ENCODE assay signal across 8 mouse cellular contexts in genomic region chr12:109449421-109450411, GRCm38 (mm10). TPM values are rescaled to one million over a fixed set of nuclear protein-coding genes. Genes with fewer than 3 reads are reported as not detected.
DNase-seq lines count a peak whose midpoint lies in the region; ATAC-seq and TF ChIP-seq lines count a peak whose summit lies in the region.

No protein-coding gene starts in this region.

- H3K4me3 ChIP-seq in heart, embryonic 10.5 days, result peak overlapping the region; percentile 60
- no peak overlapping the region for H3K4me3 ChIP-seq in heart, adult 2 months
- H3K4me3 ChIP-seq in hindbrain, embryonic 13.5 days, result peak overlapping the region; percentile 32
- peak overlapping the region; percentile 9; the same call in 1 of the 2 replicates for H3K4me3 ChIP-seq in midbrain, embryonic 11.5 days (ENCODE audit: low read depth, low read length)

- H3K9me3 ChIP-seq in heart, embryonic 10.5 days, result no peaks in the 10 kb centered on the region
- no peaks in the 10 kb centered on the region for H3K9me3 ChIP-seq in hindbrain, embryonic 13.5 days
- H3K9me3 ChIP-seq in midbrain, embryonic 11.5 days (ENCODE audit: control insufficient read depth, low read length), result no peaks in the 10 kb centered on the region

- peak overlapping the region; percentile 82 for H3K27ac ChIP-seq in heart, embryonic 10.5 days
- no peak overlapping the region for H3K27ac ChIP-seq in heart, adult 2 months
- peak overlapping the region; percentile 53; the same call in 1 of the 2 replicates for H3K27ac ChIP-seq in hindbrain, embryonic 13.5 days
- peak overlapping the region; percentile 20 for H3K27ac ChIP-seq in midbrain, embryonic 11.5 days (ENCODE audit: low read depth, low read length)

- H3K27me3 ChIP-seq in heart, embryonic 10.5 days (ENCODE audit: insufficient read depth, poor library complexity, severe bottlenecking), result peaks cover 82% of the 10 kb centered on the region
- peaks cover 16% of the 10 kb centered on the region for H3K27me3 ChIP-seq in heart, adult 2 months (ENCODE audit: control insufficient read depth, insufficient read depth, low read length)
- peaks cover 89% of the 10 kb centered on the region for H3K27me3 ChIP-seq in hindbrain, embryonic 13.5 days
- H3K27me3 ChIP-seq in midbrain, embryonic 11.5 days (ENCODE audit: control insufficient read depth, insufficient read depth, low read length), result peaks cover 73% of the 10 kb centered on the region

- no peak overlapping the region for H3K9ac ChIP-seq in heart, adult 2 months (ENCODE audit: low read depth, low read length)
- H3K9ac ChIP-seq in hindbrain, embryonic 13.5 days, result peak overlapping the region; percentile 65
- H3K9ac ChIP-seq in midbrain, embryonic 11.5 days (ENCODE audit: low read length), result peak overlapping the region; percentile 4; the same call in 1 of the 2 replicates

- no peak for TF ChIP-seq EP300 in heart, adult 2 months (IDR thresholded peaks at IDR 0.05; ENCODE audit: insufficient read depth, low read depth, low read length)

- no peak for DNase-seq in heart, embryonic 10.5 days (ENCODE audit: low spot score)
- DNase-seq in heart, adult 2 months, result no peak
- DNase-seq in adipocyte (ENCODE audit: low spot score), result peak; percentile 11
- DNase-seq in midbrain, embryonic 11.5 days (ENCODE audit: low spot score, missing footprints), result peak; percentile 96
- no peak for DNase-seq in B cell, adult 2 months
- no peak for DNase-seq in left cerebral cortex, adult 11 months (ENCODE audit: low spot score)

- no peak for TF ChIP-seq POLR2A in heart, adult 2 months (IDR thresholded peaks at IDR 0.05; ENCODE audit: insufficient read depth, low read depth, low read length)

- H3K4me1 ChIP-seq in heart, embryonic 10.5 days, result peaks cover 55% of the 10 kb centered on the region
- no peaks in the 10 kb centered on the region for H3K4me1 ChIP-seq in heart, adult 2 months (ENCODE audit: control insufficient read depth, insufficient read depth, low read length)
- peaks cover 59% of the 10 kb centered on the region for H3K4me1 ChIP-seq in hindbrain, embryonic 13.5 days (replicated peaks)
- peaks cover 53% of the 10 kb centered on the region for H3K4me1 ChIP-seq in midbrain, embryonic 11.5 days (ENCODE audit: control insufficient read depth, insufficient read depth, low read length)

- intact Hi-C loops in heart, adult 2 months (cut with DNase I), result no loop called here

- no peaks in the 10 kb centered on the region for H3K36me3 ChIP-seq in heart, embryonic 10.5 days
- H3K36me3 ChIP-seq in heart, adult 2 months (ENCODE audit: control insufficient read depth, insufficient read depth, low read length), result no peaks in the 10 kb centered on the region
- H3K36me3 ChIP-seq in hindbrain, embryonic 13.5 days, result no peaks in the 10 kb centered on the region
- H3K36me3 ChIP-seq in midbrain, embryonic 11.5 days (ENCODE audit: control insufficient read depth, insufficient read depth, low read length), result no peaks in the 10 kb centered on the region

- H3K79me2 ChIP-seq in heart, adult 2 months (replicated peaks; ENCODE audit: control insufficient read depth, insufficient read depth, low read length), result no peaks in the 10 kb centered on the region

- peak overlapping the region; percentile 63 for H3K4me2 ChIP-seq in hindbrain, embryonic 13.5 days
- peak overlapping the region; percentile 42 for H3K4me2 ChIP-seq in midbrain, embryonic 11.5 days

- peak; percentile 36; the same call in 1 of the 2 replicates for ATAC-seq in hindbrain, embryonic 13.5 days (ENCODE audit: low FRiP score)
- ATAC-seq in midbrain, embryonic 11.5 days (ENCODE audit: low FRiP score), result peak; percentile 8; the same call in 1 of the 2 replicates
- no peak for ATAC-seq in activated CD4-positive, CD25-positive, alpha-beta regulatory T cell, adult 4 months

- WGBS in heart, embryonic 10.5 days, result under 1% methylated on average over 30 of the region's 30 CpGs
- 2% methylated on average over 30 of the region's 30 CpGs for WGBS in heart, adult 2 months
- under 1% methylated on average over 30 of the region's 30 CpGs for WGBS in hindbrain, embryonic 13.5 days
- WGBS in midbrain, embryonic 11.5 days, result under 1% methylated on average over 28 of the region's 30 CpGs

- TF ChIP-seq CTCF in heart, adult 2 months (IDR thresholded peaks at IDR 0.05), result no peak

RNA-seq across cellular contexts. Expression of gene Dlk1, which starts 2.9 kb away (rescaled TPM):
- polyA plus RNA-seq in heart, embryonic 10.5 days (2016; fragmentation: Nextera tagmentation; extraction: Ambion mirVana), result 56.8 and 345 TPM in 2 replicates
- under 1 TPM in 1 of 2 experiments, not detected in 1; 0.23 TPM for total RNA-seq in heart, adult 2 months (2021)
- polyA plus RNA-seq in heart, adult 2 months (2012; rRNA removed), result 0.90 and 1.3 TPM in 2 replicates
- polyA plus RNA-seq in hindbrain, embryonic 13.5 days (2015; fragmentation: Nextera tagmentation; extraction: Ambion mirVana), result 88.0 and 102 TPM in 2 replicates
- 75.1 and 76.7 TPM in 2 replicates for polyA plus RNA-seq in midbrain, embryonic 11.5 days (2014; fragmentation: Nextera tagmentation; extraction: Ambion mirVana)
- polyA plus RNA-seq in activated CD4-positive, CD25-positive, alpha-beta regulatory T cell, adult 4 months (2017; shearing (Covaris generic)), result not detected

Comparison
In these comparisons a context has a peak if more than half of its experiments do, and no peak if none do; other contexts are left out.
1. RNA of gene Dlk1, which starts 2.9 kb away (polyA plus RNA-seq): 56.8 to 345 TPM in heart, embryonic 10.5 days, 88.0 to 102 TPM in hindbrain, embryonic 13.5 days and 75.1 to 76.7 TPM in midbrain, embryonic 11.5 days; 0.90 to 1.3 TPM in heart, adult 2 months and not detected in activated CD4-positive, CD25-positive, alpha-beta regulatory T cell, adult 4 months; every median in the first group is over 10 times any median in the second.
2. DNase-seq: peak in adipocyte (single experiment) and midbrain, embryonic 11.5 days (single experiment); none in heart, embryonic 10.5 days (single experiment), heart, adult 2 months (0 of 2), B cell, adult 2 months (0 of 2) and left cerebral cortex, adult 11 months (single experiment).